Mouse (Mus musculus): ENCODE results near the gene Fam229a.
"Not testable (repeated sequence)": the region's sequence is repeated elsewhere in the genome, so short reads cannot be mapped to it uniquely, and the experiment has no call there.

Gene Fam229a

GRCm38 (mm10) chr4:129490972-129491880 is at the start of gene Fam229a, which contains the start of gene Tssk3:
TSS of gene Fam229a (plus strand) at chr4:129491190.
TSS of gene Tssk3 (minus strand) at chr4:129491022.
- DNase-seq (ENCODE audit: low read depth) = no peak

- DNase-seq (ENCODE audit: low read depth) = no peak
Measured at GRCm38 (mm10) chr4:129447360-129447759, 43.6 kb upstream of the Fam229a start.

- peak; percentile 71 for DNase-seq (ENCODE audit: low read depth)
Measured at GRCm38 (mm10) chr4:129447778-129448563, 43.0 kb upstream of the Fam229a start.

- peak; percentile 30 for DNase-seq (ENCODE audit: low read depth)
Measured at GRCm38 (mm10) chr4:129448713-129449112, 42.3 kb upstream of the Fam229a start.

- peak; percentile 21 for DNase-seq (ENCODE audit: low read depth)
Measured at GRCm38 (mm10) chr4:129450851-129451250, 40.1 kb upstream of the Fam229a start.

- no peak for DNase-seq (ENCODE audit: low read depth)
Measured at GRCm38 (mm10) chr4:129451471-129452169, 39.4 kb upstream of the Fam229a start.

- peak; percentile 94 for DNase-seq (ENCODE audit: low read depth)
Measured at GRCm38 (mm10) chr4:129455265-129455664, 35.7 kb upstream of the Fam229a start.

- DNase-seq (ENCODE audit: low read depth) = no peak
Measured at GRCm38 (mm10) chr4:129456126-129456525, 34.9 kb upstream of the Fam229a start.

- not testable (repeated sequence) for DNase-seq (ENCODE audit: low read depth)
Measured at GRCm38 (mm10) chr4:129457311-129457710, 33.7 kb upstream of the Fam229a start.

GRCm38 (mm10) chr4:129459726-129460125 is 31.3 kb upstream of the Fam229a start:
- DNase-seq (ENCODE audit: low read depth) = no peak

GRCm38 (mm10) chr4:129460827-129461182 is 30.2 kb upstream of the Fam229a start:
- DNase-seq (ENCODE audit: low read depth) = no peak

GRCm38 (mm10) chr4:129461183-129461960 is 29.6 kb upstream of the Fam229a start, which contains the start of gene Bsdc1:
TSS of gene Bsdc1 (plus strand) at chr4:129461581.
- DNase-seq (ENCODE audit: low read depth) = peak; percentile 100

GRCm38 (mm10) chr4:129462118-129462517 is 28.9 kb upstream of the Fam229a start:
- no peak for DNase-seq (ENCODE audit: low read depth)

GRCm38 (mm10) chr4:129463097-129464059 is 27.6 kb upstream of the Fam229a start:
- DNase-seq (ENCODE audit: low read depth) = no peak

GRCm38 (mm10) chr4:129464286-129464815 is 26.6 kb upstream of the Fam229a start:
- DNase-seq (ENCODE audit: low read depth) = no peak

GRCm38 (mm10) chr4:129476047-129476446 is 14.9 kb upstream of the Fam229a start:
- no peak for DNase-seq (ENCODE audit: low read depth)

- DNase-seq (ENCODE audit: low read depth) = no peak
Measured at GRCm38 (mm10) chr4:129479863-129480262, 11.1 kb upstream of the Fam229a start.

GRCm38 (mm10) chr4:129481090-129481489 is 9.9 kb upstream of the Fam229a start:
- DNase-seq (ENCODE audit: low read depth) = no peak

GRCm38 (mm10) chr4:129494681-129495080 is 3.7 kb downstream of the Fam229a start:
- no peak for DNase-seq (ENCODE audit: low read depth)

Measured in NIH3T3 (cell line).